Mouse (Mus musculus) adipocyte (in vitro differentiated cells): ENCODE results near the gene Rln3.

ENCODE experiments used
- DNase-seq: peaks from one replicate; pipeline ENCODE4 v3.0.0-alpha.2; 2016; ENCODE audit warnings: low spot score

The Rln3 gene

DNA sequence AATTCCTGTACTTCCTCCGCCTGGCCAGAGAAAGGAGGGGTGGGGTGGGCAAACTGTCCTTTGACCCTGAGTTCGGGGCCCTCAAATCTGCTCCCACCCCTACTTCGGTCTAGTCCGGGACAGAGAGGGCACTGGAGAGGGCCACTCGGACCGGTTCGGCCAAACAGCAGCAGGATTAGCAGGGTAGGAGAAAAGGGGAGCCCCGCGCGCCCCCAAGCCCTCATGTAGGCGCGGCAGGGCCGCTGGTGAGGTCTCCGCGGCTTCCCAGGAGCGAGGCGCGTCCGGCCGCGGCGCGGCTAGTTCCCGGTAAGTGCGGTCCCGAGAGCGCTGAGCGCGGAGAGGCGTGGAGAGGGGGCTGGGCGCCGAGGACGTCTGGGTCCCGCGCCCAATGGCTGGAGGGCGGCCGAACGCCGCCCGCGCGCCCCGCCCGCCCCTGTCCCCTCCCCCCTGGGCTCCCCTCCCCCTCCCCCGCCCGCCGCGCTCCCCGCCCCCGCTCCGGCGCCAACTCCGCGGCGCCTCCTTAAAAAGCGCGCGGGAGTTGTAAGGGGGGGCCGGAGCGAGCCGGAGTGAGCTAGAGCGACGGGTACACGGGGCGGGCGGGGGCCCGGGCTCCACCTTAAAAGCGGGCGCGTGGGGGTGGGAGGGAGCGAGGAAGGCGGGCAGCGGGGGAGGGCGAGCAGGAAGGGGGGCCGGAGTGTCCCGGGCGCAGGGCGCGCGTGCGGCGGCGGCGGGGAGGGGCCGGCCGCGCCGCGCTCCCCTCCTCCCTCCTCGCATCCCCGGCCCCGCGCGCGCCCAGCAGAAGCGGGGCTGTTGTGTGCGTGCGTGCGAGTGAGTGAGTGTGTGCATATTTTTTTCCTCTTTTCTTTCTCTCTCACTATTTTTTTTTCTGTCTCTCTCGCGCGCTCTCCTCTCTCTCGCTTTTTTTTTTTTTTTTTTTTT is 48.0 kb downstream of the Rln3 start:
- peak; percentile 95 for DNase-seq

DNA sequence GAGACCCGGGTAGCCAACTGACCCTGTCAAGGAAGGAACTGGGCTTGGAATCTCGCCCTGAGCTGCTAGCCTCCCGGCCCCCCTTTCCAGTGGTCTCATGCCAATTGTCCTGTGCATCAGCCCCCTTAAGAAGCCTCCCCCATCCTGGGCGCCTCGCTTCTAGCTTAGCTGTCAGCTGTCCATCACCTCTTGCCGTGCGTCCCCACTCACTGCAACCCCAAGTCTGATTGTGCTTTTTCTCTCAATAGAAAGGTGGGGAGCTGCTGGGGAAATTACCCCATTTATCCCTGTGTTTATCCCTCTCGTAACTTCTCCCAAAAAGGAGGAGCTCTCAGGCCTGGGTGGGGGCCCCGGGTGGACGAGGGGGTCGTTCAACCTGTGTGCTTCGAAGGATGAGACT is 48.8 kb downstream of the Rln3 start:
- no peak for DNase-seq

DNA sequence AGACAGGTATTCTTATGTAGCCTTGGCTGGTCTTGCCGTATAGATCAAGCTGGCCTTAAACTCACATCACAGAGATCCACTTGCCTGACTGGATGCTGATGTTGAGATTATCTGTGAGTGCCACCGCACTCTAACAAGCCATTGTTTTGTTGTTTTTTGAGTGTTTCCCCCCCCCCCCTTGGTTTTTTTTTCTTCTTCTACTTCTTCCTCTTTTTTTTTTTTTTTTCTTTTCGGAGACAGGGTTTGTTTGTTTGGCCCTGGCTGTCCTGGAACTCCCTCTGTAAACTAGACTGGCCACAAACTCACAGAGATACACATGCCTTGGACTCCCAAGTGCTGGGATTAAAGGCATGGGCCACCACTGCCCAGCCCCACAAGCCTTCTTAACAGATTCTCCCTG is 50.8 kb downstream of the Rln3 start:
- DNase-seq = no peak
